28 mouse cellular contexts compared by ENCODE assay signal in the genomic region with DNA sequence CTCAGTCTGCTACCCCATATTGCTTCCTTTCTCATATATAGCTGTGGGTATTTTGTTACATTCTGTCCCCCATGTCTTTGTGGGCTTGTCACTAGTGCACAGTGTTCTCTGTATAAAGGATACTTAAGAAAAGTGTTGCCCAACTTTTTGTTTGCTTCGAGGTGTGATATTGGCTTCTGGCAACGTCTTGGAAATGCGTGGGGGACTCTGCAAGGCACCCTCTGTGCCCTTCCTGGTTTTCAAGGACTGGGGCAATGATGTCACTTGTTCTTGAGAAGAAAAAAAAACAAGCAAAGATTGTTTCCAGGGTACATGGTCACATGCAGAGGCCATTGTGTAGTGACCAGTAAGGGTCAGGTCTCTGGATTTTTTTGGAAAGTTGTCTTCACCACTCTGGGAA. TPM values are rescaled to one million over a fixed set of nuclear protein-coding genes. Genes with fewer than 3 reads are reported as not detected.
DNase-seq lines count a peak whose midpoint lies in the region; ATAC-seq lines count a peak whose summit lies in the region.
"Had no signal": no experiment of that assay in that cellular context is flagged by ENCODE, and none has a peak within 500 bp of the region (broad histone marks: within the 10 kb centered on the region; RNA-seq: fewer than 3 reads in every experiment).

No protein-coding gene starts in this region.

- no peak for ATAC-seq in lung, embryonic 15.5 days (ENCODE audit: borderline replicate concordance, extremely low read depth, low FRiP score, low TSS enrichment)
- ATAC-seq: CD4-positive, CD25-positive, alpha-beta regulatory T cell, adult 4 months; forebrain, embryonic 13.5 days; forebrain, embryonic 16.5 days had no signal

- no peaks in the 10 kb centered on the region for H3K36me3 ChIP-seq in lung, embryonic 15.5 days
- H3K36me3 ChIP-seq: embryonic facial prominence, embryonic 12.5 days; embryonic facial prominence, embryonic 15.5 days; hindbrain, embryonic 12.5 days; hindbrain, embryonic 15.5 days had no signal

- no peak overlapping the region for H3K4me3 ChIP-seq in lung, embryonic 15.5 days
- H3K4me3 ChIP-seq: embryonic facial prominence, embryonic 12.5 days; embryonic facial prominence, embryonic 15.5 days; forebrain, embryonic 13.5 days; heart, adult 2 months; hindbrain, embryonic 12.5 days; hindbrain, embryonic 15.5 days had no signal

- DNase-seq in adipocyte (ENCODE audit: low spot score), result peak; percentile 23
- DNase-seq in lung, postnatal 10 days, result peak; percentile 54
- DNase-seq in lung, postnatal 36 days, result peak; percentile 87
- DNase-seq in ovary, postnatal 36 days (ENCODE audit: low spot score), result no peak
- no peak for DNase-seq in embryo, embryonic 9.5 days (ENCODE audit: extremely low spot score)
- no peak for DNase-seq in heart, adult 8-10 months (ENCODE audit: low spot score)
- DNase-seq in layer of hippocampus, postnatal 25 days (ENCODE audit: extremely low spot score in 1 of 2, low spot score in 1 of 2), result no peak
- DNase-seq: adrenal gland, adult 8-10 months; adrenal gland, postnatal 25 days; cerebellum, adult 18-20 months; cerebellum, adult 9-10 months; cerebellum, postnatal 14 days; gastrocnemius, postnatal 10 days; gastrocnemius, postnatal 36 days; heart, adult 2 months had no signal

- no peak overlapping the region for H3K9ac ChIP-seq in lung, embryonic 15.5 days
- H3K9ac ChIP-seq: embryonic facial prominence, embryonic 12.5 days; embryonic facial prominence, embryonic 15.5 days; forebrain, embryonic 13.5 days; hindbrain, embryonic 12.5 days; hindbrain, embryonic 15.5 days had no signal

- no peaks in the 10 kb centered on the region for H3K9me3 ChIP-seq in lung, embryonic 15.5 days
- H3K9me3 ChIP-seq: embryonic facial prominence, embryonic 12.5 days; embryonic facial prominence, embryonic 15.5 days; forebrain, embryonic 13.5 days; hindbrain, embryonic 12.5 days; hindbrain, embryonic 15.5 days had no signal

- 0 out of 2 replicates have a peak overlapping the region, but pooled peaks have one; percentile 93 for H3K27ac ChIP-seq in lung, embryonic 15.5 days
- H3K27ac ChIP-seq: embryonic facial prominence, embryonic 12.5 days; embryonic facial prominence, embryonic 15.5 days; forebrain, embryonic 13.5 days; heart, adult 2 months; hindbrain, embryonic 12.5 days; hindbrain, embryonic 15.5 days had no signal

- 52% methylated on average over 3 of the region's 3 CpGs for WGBS in lung, embryonic 15.5 days

- no peak overlapping the region for H3K4me2 ChIP-seq in lung, embryonic 15.5 days
- H3K4me2 ChIP-seq: embryonic facial prominence, embryonic 12.5 days; embryonic facial prominence, embryonic 15.5 days; forebrain, embryonic 13.5 days; heart, embryonic 11.5 days; hindbrain, embryonic 12.5 days; hindbrain, embryonic 15.5 days had no signal

- H3K4me1 ChIP-seq in lung, embryonic 15.5 days, result peaks cover 19% of the 10 kb centered on the region
- H3K4me1 ChIP-seq: forebrain, embryonic 13.5 days; hindbrain, embryonic 12.5 days; hindbrain, embryonic 15.5 days had no signal

- H3K27me3 ChIP-seq in lung, embryonic 15.5 days, result no peaks in the 10 kb centered on the region
- H3K27me3 ChIP-seq: embryonic facial prominence, embryonic 12.5 days; embryonic facial prominence, embryonic 15.5 days; forebrain, embryonic 13.5 days; hindbrain, embryonic 15.5 days had no signal

RNA-seq across cellular contexts. Expression of a gene that starts 29.6 kb away (rescaled TPM):
- 15.3 and 16.5 TPM in 2 replicates for polyA plus RNA-seq in lung, embryonic 15.5 days (2015; fragmentation: Nextera tagmentation; extraction: Ambion mirVana)
- total RNA-seq in heart, adult 8-10 months (2022), result under 1 TPM in 1 of 4 experiments, not detected in 3; 0.17 TPM
- not detected for total RNA-seq in layer of hippocampus, postnatal 25 days (2021)
- total RNA-seq: gastrocnemius, adult 18-20 months; gastrocnemius, postnatal 36 days; granulocyte monocyte progenitor cell, adult 5-6 weeks; heart, adult 2 months; heart, postnatal 25 days; hematopoietic stem cell, adult 5-6 weeks had no signal
- polyA plus RNA-seq: CD4-positive, CD25-positive, alpha-beta regulatory T cell, adult 4 months had no signal

Comparison
In these comparisons a context has a peak if more than half of its experiments do, and no peak if none do; other contexts are left out.
1. DNase-seq: peak in adipocyte (single experiment), lung, postnatal 10 days (single experiment) and lung, postnatal 36 days (single experiment); none in ovary, postnatal 36 days (single experiment), embryo, embryonic 9.5 days (single experiment), heart, adult 8-10 months (single experiment) and layer of hippocampus, postnatal 25 days (0 of 2).